Mouse (Mus musculus): ENCODE measurements around the gene Ankmy1.
A peak's percentile ranks its signal among the peaks of the same experiment; 100 is the strongest.

GRCm38 (mm10) chr1:92934182-92934827, 31.6 kb upstream of the Ankmy1 start, which contains the start of gene Capn10:
- TF ChIP-seq POLR2A (IDR thresholded peaks at IDR 0.05; ENCODE audit: borderline replicate concordance, control insufficient read depth, low read depth, low read length) (peak; percentile 84), CTCF (IDR thresholded peaks at IDR 0.05; ENCODE audit: control insufficient read depth, insufficient read depth, low read length) (peak; percentile 13; the same call in 1 of the 2 replicates)

All from bone marrow, adult 2 months (tissue).